Mouse (Mus musculus) cerebellum, postnatal 36 days (tissue): ENCODE data around the gene Kctd12.

Source experiments
- DNase-seq, 2 experiments: peaks; one replicate each; pipeline ENCODE4 v3.0.0; 2021 to 2022; ENCODE audit warnings: mixed read lengths in 2 of 2

Gene Kctd12

GRCm38 (mm10) chr14:102962019-102962418 lies 20.4 kb downstream of the Kctd12 start:
- DNase-seq = no peak

GRCm38 (mm10) chr14:102953511-102953910 lies 28.9 kb downstream of the Kctd12 start:
- DNase-seq = no peak

- no peak for DNase-seq
Measured at GRCm38 (mm10) chr14:102951974-102952373, 30.5 kb downstream of the Kctd12 start.

GRCm38 (mm10) chr14:102947796-102948195 lies 34.6 kb downstream of the Kctd12 start:
- DNase-seq = no peak

- DNase-seq = no peak
Measured at GRCm38 (mm10) chr14:102942222-102942843, 40.1 kb downstream of the Kctd12 start.

- no peak for DNase-seq
Measured at GRCm38 (mm10) chr14:102934878-102935277, 47.6 kb downstream of the Kctd12 start.

- DNase-seq = no peak
Measured at GRCm38 (mm10) chr14:102930933-102931332, 51.5 kb downstream of the Kctd12 start.

GRCm38 (mm10) chr14:102929545-102929944 lies 52.9 kb downstream of the Kctd12 start:
- no peak for DNase-seq

GRCm38 (mm10) chr14:102927847-102928466 lies 54.5 kb downstream of the Kctd12 start:
- no peak for DNase-seq
